Mouse (Mus musculus) bone marrow, adult 2 months (tissue): ENCODE data around the gene Sept7.

Source experiments
- CTCF ChIP-seq: fragments of 200-500 bp; IDR thresholded peaks from 2 replicates; pipeline ENCODE4 v1.5.1; 2011; ENCODE audit warnings: low read length, control low read depth; ENCODE audit not compliant: control insufficient read depth, insufficient read depth
- POLR2A ChIP-seq: fragments of 200-500 bp; IDR thresholded peaks from 2 replicates; pipeline ENCODE4 v1.6.1; 2011; ENCODE audit warnings: low read depth, mild to moderate bottlenecking, control low read depth, low read length, borderline replicate concordance; ENCODE audit not compliant: control insufficient read depth

- TF ChIP-seq POLR2A (no peak), CTCF (no peak)
Measured at GRCm38 (mm10) chr9:25224959-25225358, 27.3 kb upstream of the Sept7 start.
